Mouse (Mus musculus): ENCODE measurements at regions not wholly inside any gene's neighbourhood (a gene's known extent, or its start where the extent isn't known, plus 50 kb on each side); places are given as distances from the start of the nearest gene placed in this dataset.

- DNase-seq (ENCODE audit: low spot score): no peak
These were observed 92.8 kb upstream of the Zfp703 start for GRCm38 (mm10) chr8:26884350-26884749.

GRCm38 (mm10) chr8:26885365-26885764 is 91.8 kb upstream of the Zfp703 start:
- DNase-seq (ENCODE audit: low spot score): no peak

GRCm38 (mm10) chr8:26886783-26887486 is 90.2 kb upstream of the Zfp703 start:
- no peak for DNase-seq (ENCODE audit: low spot score)

GRCm38 (mm10) chr8:26887551-26887950 is 89.6 kb upstream of the Zfp703 start:
- no peak for DNase-seq (ENCODE audit: low spot score)

- DNase-seq (ENCODE audit: low spot score): no peak
These were observed 89.1 kb upstream of the Zfp703 start for GRCm38 (mm10) chr8:26888050-26888449.

GRCm38 (mm10) chr8:26891881-26892280 is 85.2 kb upstream of the Zfp703 start:
- no peak for DNase-seq (ENCODE audit: low spot score)

GRCm38 (mm10) chr8:26892380-26892779 is 84.7 kb upstream of the Zfp703 start:
- no peak for DNase-seq (ENCODE audit: low spot score)

- no peak for DNase-seq (ENCODE audit: low spot score)
These were observed 81.3 kb upstream of the Zfp703 start for GRCm38 (mm10) chr8:26895867-26896266.

GRCm38 (mm10) chr8:26903289-26903688 is 73.8 kb upstream of the Zfp703 start:
- no peak for DNase-seq (ENCODE audit: low spot score)

GRCm38 (mm10) chr8:26906257-26906656 is 70.9 kb upstream of the Zfp703 start:
- DNase-seq (ENCODE audit: low spot score): no peak

- no peak for DNase-seq (ENCODE audit: low spot score)
These were observed 69.6 kb upstream of the Zfp703 start for GRCm38 (mm10) chr8:26907347-26908170.

GRCm38 (mm10) chr8:26910186-26910585 is 66.9 kb upstream of the Zfp703 start:
- DNase-seq (ENCODE audit: low spot score): no peak

- no peak for DNase-seq (ENCODE audit: low spot score)
These were observed 63.3 kb upstream of the Zfp703 start for GRCm38 (mm10) chr8:26913562-26914529.

GRCm38 (mm10) chr8:26915731-26916130 is 61.4 kb upstream of the Zfp703 start:
- DNase-seq (ENCODE audit: low spot score): no peak

- DNase-seq (ENCODE audit: low spot score): no peak
These were observed 55.5 kb upstream of the Zfp703 start for GRCm38 (mm10) chr8:26921531-26922177.

- DNase-seq (ENCODE audit: low spot score): no peak
These were observed 55.0 kb upstream of the Zfp703 start for GRCm38 (mm10) chr8:26922178-26922540.

- no peak for DNase-seq (ENCODE audit: low spot score)
These were observed 54.0 kb upstream of the Zfp703 start for GRCm38 (mm10) chr8:26923166-26923565.
